Mouse (Mus musculus) intestine, embryonic 16.5 days (tissue): Measurements from ENCODE around the gene Tmem63a. TPM values are rescaled to one million over a fixed set of nuclear protein-coding genes. Genes with fewer than 3 reads are reported as not detected.

Source experiments
- ATAC-seq: fragments of 200-750 bp; cut with Nextera tagmentation; 2 replicates; pipeline ENCODE4 v1.8.0; 2017; ENCODE audit warnings: moderate TSS enrichment, moderate library complexity
- H3K27ac ChIP-seq: fragments of 300-500 bp; sonication (generic); 2 replicates; pipeline ENCODE4 v1.5.1; 2014; ENCODE audit warnings: mild to moderate bottlenecking, low read length
- H3K27me3 ChIP-seq: fragments of 300-500 bp; sonication (generic); replicated peaks from 2 replicates; pipeline ENCODE4 v1.6.1; 2014; ENCODE audit warnings: low read length, control low read depth, mixed read lengths; ENCODE audit not compliant: control insufficient read depth, insufficient read depth
- H3K36me3 ChIP-seq: fragments of 300-500 bp; sonication (generic); 2 replicates; pipeline ENCODE4 v1.6.1; 2014; ENCODE audit warnings: low read length, control low read depth; ENCODE audit not compliant: control insufficient read depth, insufficient read depth
- H3K4me1 ChIP-seq: fragments of 300-500 bp; sonication (generic); 2 replicates; pipeline ENCODE4 v1.6.1; 2014; ENCODE audit warnings: low read length, control low read depth, mixed read lengths; ENCODE audit not compliant: control insufficient read depth, insufficient read depth
- H3K4me2 ChIP-seq: fragments of 300-500 bp; sonication (generic); 2 replicates; pipeline ENCODE4 v1.6.1; 2014; ENCODE audit warnings: low read depth, low read length, control low read depth
- H3K4me3 ChIP-seq: fragments of 300-500 bp; sonication (generic); 2 replicates; pipeline ENCODE4 v1.5.1; 2014; ENCODE audit warnings: mild to moderate bottlenecking, low read length
- H3K9ac ChIP-seq: fragments of 300-500 bp; sonication (generic); 2 replicates; pipeline ENCODE4 v1.6.1; 2014; ENCODE audit warnings: low read depth, low read length
- H3K9me3 ChIP-seq: fragments of 300-500 bp; sonication (generic); 2 replicates; pipeline ENCODE4 v1.6.1; 2016; ENCODE audit warnings: low read length, control low read depth; ENCODE audit not compliant: control insufficient read depth
- WGBS: fragments of 180-500 bp; shearing (Covaris S2); extraction: QIAGEN DNeasy Blood & Tissue Kit; methylation state at CpG from one replicate; pipeline ENCODE4 v1.1.7; 2014; 5-methylcytosine and 5-hydroxymethylcytosine counted together
- polyA plus RNA-seq: library from polyadenylated mRNA; unstranded; fragments of >200 nt; fragmentation: Nextera tagmentation; extraction: Ambion mirVana; gene quantifications from 2 replicates; pipeline ENCODE4 v1.2.1, GENCODE M21; 2015

The Tmem63a gene
- polyA plus RNA-seq, 1 experiment from 2014 or later = 14.9 TPM

DNA sequence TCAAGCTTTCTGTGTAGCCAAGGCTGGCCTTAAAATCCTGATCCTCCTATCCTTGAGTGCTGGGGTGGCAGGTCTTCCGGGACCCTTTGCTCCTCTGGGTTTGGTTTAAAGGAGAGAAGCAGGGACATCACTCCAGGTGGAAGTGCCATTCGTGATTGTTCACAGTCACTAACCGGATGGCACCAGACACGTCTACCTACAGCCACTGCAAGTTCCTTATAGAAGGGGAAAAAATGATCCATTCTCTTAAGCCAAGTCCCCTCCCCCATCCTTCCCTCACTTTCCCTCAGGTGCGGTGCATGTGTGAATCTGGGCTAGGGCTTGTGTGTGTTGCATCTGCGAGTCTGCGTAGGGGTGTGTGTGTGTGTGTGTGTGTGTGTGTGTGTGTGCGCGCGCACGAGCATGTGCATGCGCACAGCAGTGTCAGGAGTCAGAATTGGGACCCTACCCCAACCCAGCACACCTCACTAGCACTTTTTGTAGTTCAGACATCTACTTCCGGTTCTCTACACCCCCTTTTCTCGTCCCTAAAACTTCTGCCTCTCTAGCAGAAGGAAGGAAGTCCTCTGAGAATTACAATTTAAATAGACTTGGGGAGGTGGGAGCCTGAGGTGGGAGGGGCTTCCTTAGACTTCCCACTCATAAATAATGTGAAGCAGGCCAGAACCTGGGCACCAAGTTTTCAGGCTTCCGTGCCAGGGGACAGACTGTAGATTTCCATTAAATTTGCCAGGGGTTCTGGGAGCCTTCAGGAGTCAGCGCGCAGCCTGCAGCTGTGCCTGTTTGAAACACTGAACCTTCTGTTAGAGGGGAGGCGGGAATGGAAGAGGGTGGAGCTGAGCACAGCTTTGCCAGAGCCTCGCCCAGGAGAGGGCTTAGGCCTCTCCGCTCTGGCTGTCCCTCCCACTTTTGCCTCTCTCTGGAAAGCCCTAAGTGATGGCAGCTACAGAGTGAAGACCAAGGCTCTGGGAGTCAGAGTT is 3.1 kb downstream of the Tmem63a start:
- H3K4me2 ChIP-seq = peak overlapping the region; percentile 26
- peak; percentile 84 for ATAC-seq
- WGBS = 23% methylated on average over 20 of the region's 20 CpGs
- H3K9ac ChIP-seq = peak overlapping the region; percentile 50
- no peaks in the 10 kb centered on the region for H3K9me3 ChIP-seq
- peaks cover 50% of the 10 kb centered on the region for H3K4me1 ChIP-seq
- H3K4me3 ChIP-seq = peak overlapping the region; percentile 16
- no peaks in the 10 kb centered on the region for H3K27me3 ChIP-seq
- H3K27ac ChIP-seq = peak overlapping the region; percentile 69
- no peaks in the 10 kb centered on the region for H3K36me3 ChIP-seq

GRCm38 (mm10) chr1:180946448-180946847 is 4.3 kb downstream of the Tmem63a start:
- no peak overlapping the region for H3K4me2 ChIP-seq
- WGBS = 82% methylated on average over 6 of the region's 6 CpGs
- H3K27me3 ChIP-seq = no peaks in the 10 kb centered on the region
- H3K27ac ChIP-seq = no peak overlapping the region
- H3K36me3 ChIP-seq = no peaks in the 10 kb centered on the region
- H3K9ac ChIP-seq = no peak overlapping the region
- H3K4me3 ChIP-seq = no peak overlapping the region
- no peak for ATAC-seq
- no peaks in the 10 kb centered on the region for H3K9me3 ChIP-seq
- H3K4me1 ChIP-seq = peaks cover 43% of the 10 kb centered on the region

DNA sequence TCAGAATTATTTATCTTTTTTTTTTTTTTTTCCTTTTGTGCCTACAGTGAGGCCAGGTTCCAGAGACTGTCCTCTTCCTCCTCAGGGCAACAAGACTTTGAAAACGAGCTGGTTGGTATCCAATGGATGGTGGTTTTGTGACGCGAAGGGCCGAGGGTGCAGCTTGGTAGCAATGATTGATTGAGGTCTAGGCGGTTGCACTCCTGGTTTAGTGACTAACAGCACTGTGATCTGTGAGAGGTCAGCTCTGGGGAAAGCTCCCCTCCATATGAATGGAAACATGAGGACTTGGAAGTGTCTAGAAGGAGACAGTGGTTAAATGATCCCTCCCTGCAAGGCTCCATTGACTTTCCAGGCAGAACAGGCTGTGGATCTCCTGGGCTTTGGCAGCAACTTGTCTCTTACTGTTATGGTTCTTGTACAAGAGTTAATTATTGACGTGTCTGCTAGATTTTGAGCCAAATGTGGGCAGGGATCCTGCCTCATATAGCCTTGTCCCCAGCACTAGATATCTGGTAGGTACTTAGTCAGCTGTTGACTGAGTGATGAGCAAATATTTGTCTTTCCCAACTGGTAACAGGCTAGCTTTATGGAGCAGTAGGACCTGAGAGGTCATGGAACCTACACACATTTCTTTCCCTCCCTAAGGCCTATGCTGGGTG is 10.1 kb downstream of the Tmem63a start:
- no peaks in the 10 kb centered on the region for H3K27me3 ChIP-seq
- WGBS = 47% methylated on average over 6 of the region's 6 CpGs
- no peak overlapping the region for H3K4me2 ChIP-seq
- H3K27ac ChIP-seq = peak overlapping the region; percentile 51
- no peak overlapping the region for H3K9ac ChIP-seq
- H3K4me1 ChIP-seq = 0 out of 2 replicates have a peak, but pooled peaks cover 6% of the 10 kb centered on the region
- no peak overlapping the region for H3K4me3 ChIP-seq
- ATAC-seq = peak; percentile 92
- H3K9me3 ChIP-seq = no peaks in the 10 kb centered on the region
- H3K36me3 ChIP-seq = peaks cover 9% of the 10 kb centered on the region; the same call in 1 of the 2 replicates

GRCm38 (mm10) chr1:180952808-180953207 is 10.7 kb downstream of the Tmem63a start:
- peak; percentile 1; the same call in 1 of the 2 replicates for ATAC-seq
- peak overlapping the region; percentile 50; the same call in 1 of the 2 replicates for H3K27ac ChIP-seq

DNA sequence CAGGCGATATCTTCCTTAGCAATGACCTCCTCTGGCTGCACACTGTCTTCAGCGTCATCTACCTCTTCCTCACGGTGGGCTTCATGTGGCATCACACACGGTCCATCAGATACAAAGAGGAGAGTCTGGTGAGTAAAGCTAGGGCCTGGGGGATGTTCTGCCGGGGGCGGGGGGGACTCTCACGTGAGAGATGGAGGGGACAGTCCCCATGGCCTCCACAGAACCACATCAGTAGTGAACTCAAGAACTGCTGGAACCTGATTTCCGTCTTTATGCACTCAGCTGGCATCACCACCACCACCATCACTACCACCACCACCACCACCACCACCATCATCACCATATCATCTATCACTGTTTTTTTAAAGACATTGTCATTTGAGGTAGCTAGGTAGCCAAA is 14.3 kb downstream of the Tmem63a start:
- no peak overlapping the region for H3K4me3 ChIP-seq
- peaks cover 9% of the 10 kb centered on the region; the same call in 1 of the 2 replicates for H3K36me3 ChIP-seq
- ATAC-seq = no peak
- no peaks in the 10 kb centered on the region for H3K27me3 ChIP-seq
- no peaks in the 10 kb centered on the region for H3K9me3 ChIP-seq
- no peak overlapping the region for H3K27ac ChIP-seq
- H3K4me1 ChIP-seq = 0 out of 2 replicates have a peak, but pooled peaks cover 6% of the 10 kb centered on the region
- no peak overlapping the region for H3K4me2 ChIP-seq
- no peak overlapping the region for H3K9ac ChIP-seq
- 91% methylated on average over 8 of the region's 8 CpGs for WGBS

More at GRCm38 (mm10) chr1:180952808-180953207, 10.7 kb downstream of the Tmem63a start:
- WGBS = 76% methylated on average over 5 of the region's 5 CpGs
- no peaks in the 10 kb centered on the region for H3K27me3 ChIP-seq
- no peak overlapping the region for H3K9ac ChIP-seq
- no peaks in the 10 kb centered on the region for H3K9me3 ChIP-seq
- no peak overlapping the region for H3K4me3 ChIP-seq
- H3K4me1 ChIP-seq = 0 out of 2 replicates have a peak, but pooled peaks cover 6% of the 10 kb centered on the region
- H3K4me2 ChIP-seq = no peak overlapping the region
- peaks cover 9% of the 10 kb centered on the region; the same call in 1 of the 2 replicates for H3K36me3 ChIP-seq

- Histone ChIP-seq H3K4me1 (0 out of 2 replicates have a peak, but pooled peaks cover 6% of the 10 kb centered on the region), H3K4me3 (no peak overlapping the region), H3K9me3 (no peaks in the 10 kb centered on the region), H3K27me3 (no peaks in the 10 kb centered on the region), H3K9ac (no peak overlapping the region), H3K27ac (no peak overlapping the region), H3K4me2 (no peak overlapping the region), H3K36me3 (peaks cover 9% of the 10 kb centered on the region; the same call in 1 of the 2 replicates)
- ATAC-seq = peak; percentile 22; the same call in 1 of the 2 replicates
- 79% methylated on average over 8 of the region's 8 CpGs for WGBS
Observed at GRCm38 (mm10) chr1:180956973-180957381, 14.8 kb downstream of the Tmem63a start.

- H3K4me3 ChIP-seq = no peak overlapping the region
- 0 out of 2 replicates have a peak, but pooled peaks cover under 1% of the 10 kb centered on the region for H3K4me1 ChIP-seq
- no peak overlapping the region for H3K9ac ChIP-seq
- H3K4me2 ChIP-seq = no peak overlapping the region
- H3K36me3 ChIP-seq = peaks cover 9% of the 10 kb centered on the region; the same call in 1 of the 2 replicates
- H3K27me3 ChIP-seq = no peaks in the 10 kb centered on the region
- H3K27ac ChIP-seq = no peak overlapping the region
- 85% methylated on average over 3 of the region's 3 CpGs for WGBS
- ATAC-seq = no peak
- H3K9me3 ChIP-seq = no peaks in the 10 kb centered on the region
Observed at GRCm38 (mm10) chr1:180957989-180958388, 15.8 kb downstream of the Tmem63a start.

- H3K9ac ChIP-seq = no peak overlapping the region
- H3K9me3 ChIP-seq = no peaks in the 10 kb centered on the region
- no peak overlapping the region for H3K27ac ChIP-seq
- H3K4me1 ChIP-seq = no peaks in the 10 kb centered on the region
- H3K4me3 ChIP-seq = no peak overlapping the region
- H3K27me3 ChIP-seq = no peaks in the 10 kb centered on the region
- ATAC-seq = no peak
- no peak overlapping the region for H3K4me2 ChIP-seq
- WGBS = 66% methylated on average over 3 of the region's 3 CpGs
- peaks cover 4% of the 10 kb centered on the region; the same call in 1 of the 2 replicates for H3K36me3 ChIP-seq
Observed at GRCm38 (mm10) chr1:180958797-180959196, 16.7 kb downstream of the Tmem63a start.

GRCm38 (mm10) chr1:180965786-180966185 is 23.6 kb downstream of the Tmem63a start:
- WGBS = 89% methylated on average over 3 of the region's 3 CpGs
- Histone ChIP-seq H3K4me2 (no peak overlapping the region), H3K27me3 (no peaks in the 10 kb centered on the region), H3K4me1 (no peaks in the 10 kb centered on the region), H3K36me3 (peaks cover 8% of the 10 kb centered on the region; the same call in 1 of the 2 replicates), H3K9ac (no peak overlapping the region), H3K4me3 (no peak overlapping the region), H3K27ac (no peak overlapping the region), H3K9me3 (no peaks in the 10 kb centered on the region)
- no peak for ATAC-seq
